Mouse (Mus musculus): ENCODE data around the gene St3gal3. TPM values are rescaled to one million over a fixed set of nuclear protein-coding genes. Genes with fewer than 3 reads are reported as not detected.
A peak's percentile ranks its signal among the peaks of the same experiment; 100 is the strongest.

St3gal3 gene
- total RNA-seq, 2 experiments from 2014 or later, result 37.4 to 40.5 TPM

GRCm38 (mm10) chr4:118092784-118093457, 41.8 kb downstream of the St3gal3 start:
- DNase-seq (ENCODE audit: low spot score in 2 of 2), result no peak

- no peak for DNase-seq (ENCODE audit: low spot score in 2 of 2)
Measured at GRCm38 (mm10) chr4:118090449-118090848, 44.3 kb downstream of the St3gal3 start.

DNA sequence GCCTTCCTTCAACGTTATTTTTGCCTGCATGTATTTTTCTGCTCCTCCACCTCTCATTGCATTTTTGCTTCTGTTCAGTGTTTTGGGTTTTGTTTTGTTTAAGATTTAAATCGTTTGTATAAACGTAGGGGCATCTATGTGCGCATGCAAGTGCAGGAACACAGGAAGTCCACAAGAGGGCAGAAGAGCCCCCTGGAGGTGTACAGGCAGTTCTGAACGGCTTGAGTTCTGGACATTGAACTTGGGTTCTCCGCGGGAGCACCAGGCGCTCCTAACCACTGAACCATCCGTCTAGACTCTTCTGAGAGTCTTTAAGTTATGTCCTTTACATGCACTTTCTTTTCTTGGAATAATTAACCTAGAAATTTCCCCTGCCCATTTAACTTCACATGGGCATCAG, 44.8 kb downstream of the St3gal3 start:
- DNase-seq (ENCODE audit: low spot score in 2 of 2), result peak; percentile 30 to 33

DNA sequence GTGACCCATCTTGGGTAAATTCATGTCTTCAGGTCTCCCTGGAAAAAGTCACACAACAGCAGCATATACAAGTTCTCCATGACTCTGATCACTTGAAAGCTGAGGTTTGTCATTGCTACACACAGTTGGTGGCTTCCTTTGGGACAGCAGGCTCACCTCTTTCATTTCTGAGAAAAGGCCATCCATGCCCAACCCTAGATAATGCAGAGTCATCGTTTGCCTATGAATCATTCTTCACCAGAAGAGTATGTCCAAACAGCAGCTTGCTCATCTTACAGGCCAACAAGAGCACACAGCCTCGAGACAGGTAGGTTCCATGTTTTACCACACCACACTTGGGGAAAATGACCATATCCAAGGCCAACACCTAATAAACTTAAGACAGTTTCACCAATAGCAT, 45.9 kb downstream of the St3gal3 start:
- DNase-seq (ENCODE audit: low spot score in 2 of 2), result no peak

DNA sequence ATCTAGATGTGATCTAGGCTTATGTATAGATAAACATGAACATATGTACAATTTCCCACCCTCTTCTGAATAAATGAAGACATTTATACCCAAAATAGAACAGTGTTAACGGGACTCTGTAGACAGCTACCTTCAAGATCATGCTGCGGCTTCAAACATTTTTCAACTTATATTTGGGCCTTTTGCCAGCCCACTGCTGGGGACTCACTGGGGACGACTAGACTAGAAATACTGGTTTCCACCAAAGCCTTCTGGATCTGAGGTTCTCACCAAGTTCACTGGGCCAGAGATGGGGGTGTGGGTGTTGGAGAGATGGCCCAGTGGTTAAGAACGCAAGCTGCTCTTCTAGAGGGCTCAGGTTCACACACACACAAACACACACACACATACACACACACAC, 49.7 kb downstream of the St3gal3 start:
- no peak for DNase-seq (ENCODE audit: low spot score in 2 of 2)

DNA sequence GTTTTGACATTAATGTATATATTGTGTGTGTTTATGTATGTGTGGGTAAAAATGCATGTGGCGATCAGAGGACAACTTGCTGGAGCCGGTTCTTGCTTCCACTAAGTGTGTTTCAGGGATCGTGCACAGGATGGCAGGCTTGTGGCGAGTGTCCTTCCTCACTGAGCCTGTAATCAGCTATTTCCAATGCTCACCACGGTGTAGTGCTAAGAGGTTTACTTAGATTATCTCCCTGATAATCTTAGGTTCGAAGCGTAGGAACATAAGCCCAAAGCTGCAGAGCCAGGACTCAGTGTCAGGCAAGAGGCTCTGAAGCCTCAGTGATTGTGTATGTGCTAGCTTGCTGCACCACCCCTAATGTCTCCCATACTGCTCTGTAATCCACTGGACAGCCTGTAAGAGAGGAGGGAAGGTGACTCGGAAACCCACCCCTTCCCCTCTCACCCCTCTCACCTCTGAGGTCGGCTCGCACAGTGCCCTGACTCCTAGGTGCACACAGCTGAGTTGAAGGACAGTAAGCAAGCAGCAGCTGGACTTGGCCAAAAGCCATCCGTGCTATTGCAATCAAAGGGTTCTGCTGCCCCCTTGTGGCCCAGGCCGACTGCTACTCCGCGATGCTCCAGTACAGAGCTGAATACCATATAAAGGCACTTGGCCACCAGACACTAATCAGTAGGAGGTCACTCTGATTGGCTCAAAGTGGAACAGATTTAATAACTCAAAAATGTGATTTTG, 51.3 kb downstream of the St3gal3 start:
- DNase-seq (ENCODE audit: low spot score in 2 of 2), result peak; percentile 97 to 98

GRCm38 (mm10) chr4:118081608-118082331, 52.9 kb downstream of the St3gal3 start:
- no peak for DNase-seq (ENCODE audit: low spot score in 2 of 2)

- no peak for DNase-seq (ENCODE audit: low spot score in 2 of 2)
Measured at GRCm38 (mm10) chr4:118080481-118080880, 54.2 kb downstream of the St3gal3 start.

DNA sequence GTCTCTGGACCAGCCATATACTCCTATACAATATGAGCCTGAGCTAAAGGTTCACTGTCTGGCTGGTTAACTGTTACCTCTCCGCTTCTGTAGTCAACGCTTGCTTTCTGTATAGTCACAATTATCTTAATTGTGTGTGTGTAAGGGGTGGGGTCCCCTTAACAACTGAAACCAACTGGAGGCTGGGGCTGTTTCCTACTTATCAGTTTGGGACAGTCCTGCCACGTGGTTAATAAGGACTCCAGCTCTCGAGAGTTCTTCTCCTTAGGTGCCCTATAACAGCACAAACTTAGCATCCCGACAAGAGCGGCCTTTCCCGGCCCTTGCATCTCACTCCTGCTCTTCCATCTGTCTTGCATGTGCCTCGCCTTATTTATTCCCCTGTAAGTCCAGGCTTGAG, 55.5 kb downstream of the St3gal3 start:
- no peak for DNase-seq (ENCODE audit: low spot score in 2 of 2)

- DNase-seq (ENCODE audit: low spot score in 2 of 2), result no peak
Measured at GRCm38 (mm10) chr4:118078576-118078975, 56.1 kb downstream of the St3gal3 start.

- no peak for DNase-seq (ENCODE audit: low spot score in 2 of 2)
Measured at GRCm38 (mm10) chr4:118077293-118077752, 57.4 kb downstream of the St3gal3 start.

GRCm38 (mm10) chr4:118076648-118077047, 58.1 kb downstream of the St3gal3 start:
- no peak for DNase-seq (ENCODE audit: low spot score in 2 of 2)

DNA sequence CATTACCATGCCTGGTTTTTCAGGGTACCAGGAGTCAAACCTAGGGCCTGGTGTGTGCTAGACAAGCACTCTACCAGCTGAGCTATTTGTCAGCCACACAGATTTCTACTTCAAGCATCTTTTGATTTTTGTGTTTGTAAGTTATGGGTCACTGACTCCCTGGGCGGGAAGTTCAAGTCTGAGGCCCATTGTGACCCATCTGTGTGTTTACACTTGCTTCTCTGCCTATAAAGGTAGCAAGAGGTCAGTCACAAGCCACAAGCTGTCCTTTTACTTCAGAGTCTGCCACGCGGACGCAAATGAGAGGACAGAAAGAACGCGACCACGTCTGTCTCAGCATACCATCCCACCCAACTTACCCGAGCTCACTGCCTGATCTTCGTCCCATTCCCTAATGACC, 59.4 kb downstream of the St3gal3 start:
- no peak for DNase-seq (ENCODE audit: low spot score in 2 of 2)

- DNase-seq (ENCODE audit: low spot score in 2 of 2), result no peak
Measured at GRCm38 (mm10) chr4:118074236-118074635, 60.5 kb downstream of the St3gal3 start.

- no peak for DNase-seq (ENCODE audit: low spot score in 2 of 2)
Measured at GRCm38 (mm10) chr4:118073128-118073527, 61.6 kb downstream of the St3gal3 start.

- no peak for DNase-seq (ENCODE audit: low spot score in 2 of 2)
Measured at GRCm38 (mm10) chr4:118071891-118072290, 62.8 kb downstream of the St3gal3 start.

DNA sequence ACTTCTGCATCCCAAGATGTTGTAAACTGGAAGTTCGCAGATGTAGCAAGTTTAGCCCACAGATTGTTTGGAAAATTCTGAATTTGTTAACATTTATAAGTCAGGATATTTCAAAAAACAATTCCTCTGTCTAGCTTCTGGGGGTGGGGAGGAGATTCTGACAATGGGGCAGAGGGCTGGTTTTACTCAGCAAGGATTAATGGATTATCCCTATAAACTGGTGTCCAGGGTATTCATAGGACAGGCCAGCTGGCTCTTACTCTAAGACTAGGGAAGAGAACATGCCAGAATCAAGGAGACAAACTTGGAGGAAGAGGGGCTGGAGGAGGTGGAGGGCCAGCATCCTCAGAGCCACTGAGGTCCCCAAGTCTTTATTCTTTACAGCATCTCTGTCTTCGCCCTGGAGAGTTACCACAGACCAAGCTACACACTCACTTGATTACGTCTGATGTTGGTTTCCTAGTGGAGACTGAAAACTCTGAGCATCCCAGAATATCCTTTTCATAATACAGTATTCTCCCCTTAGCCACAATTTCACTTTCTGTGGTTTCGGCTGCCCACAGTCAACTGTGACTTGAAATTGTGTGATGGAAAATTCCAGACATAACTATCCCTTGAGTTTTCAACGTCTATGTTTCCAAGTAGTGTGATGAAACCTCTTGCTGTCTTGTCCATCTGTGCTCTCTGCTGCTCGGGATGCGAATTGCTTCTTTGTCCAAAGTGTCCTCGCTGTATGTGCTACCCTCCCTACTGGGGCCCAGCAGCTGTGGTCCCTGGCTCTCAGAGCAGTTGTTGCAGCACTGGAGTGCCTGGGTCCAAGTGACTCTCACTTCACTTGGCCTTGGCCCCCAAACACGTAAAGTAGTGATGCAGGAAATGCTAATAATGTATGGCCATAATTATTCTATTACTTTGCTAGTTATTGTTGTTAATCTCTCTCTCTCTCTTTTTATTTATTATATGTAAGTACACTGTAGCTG, 64.2 kb downstream of the St3gal3 start:
- no peak for DNase-seq (ENCODE audit: low spot score in 2 of 2)

DNA sequence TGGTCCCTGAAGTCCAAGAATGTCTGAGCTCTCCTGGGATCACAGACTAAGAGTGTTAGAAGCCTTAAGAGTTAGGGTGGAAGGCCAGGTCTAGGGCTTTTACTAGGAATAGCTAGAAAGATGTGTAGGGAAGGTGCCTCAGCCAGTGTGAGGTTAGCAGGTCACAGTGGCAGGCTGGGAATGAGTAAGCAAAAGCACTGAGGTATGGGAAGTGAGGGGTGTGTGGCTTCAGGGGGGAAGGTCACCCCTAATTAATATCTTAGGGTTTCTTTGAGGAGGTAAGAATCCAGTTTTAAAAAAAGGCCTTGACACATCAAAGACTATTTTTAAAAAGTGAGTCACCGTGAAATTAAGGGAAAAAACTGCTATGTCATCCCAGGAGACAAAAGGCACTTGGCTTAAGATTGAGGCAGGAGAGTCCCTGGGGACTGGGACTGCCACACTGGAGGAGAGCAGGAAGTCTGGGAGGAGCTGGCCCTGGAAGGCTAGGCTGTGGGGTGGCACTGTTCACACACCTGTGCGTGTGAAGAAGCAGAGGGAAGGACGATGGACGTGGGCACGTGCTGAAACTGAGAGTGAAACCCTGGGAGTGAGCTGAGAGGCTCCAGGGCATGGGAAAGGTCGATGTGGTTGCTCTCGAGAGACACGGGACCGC, 72.8 kb downstream of the St3gal3 start:
- no peak for DNase-seq (ENCODE audit: low spot score in 2 of 2)

DNA sequence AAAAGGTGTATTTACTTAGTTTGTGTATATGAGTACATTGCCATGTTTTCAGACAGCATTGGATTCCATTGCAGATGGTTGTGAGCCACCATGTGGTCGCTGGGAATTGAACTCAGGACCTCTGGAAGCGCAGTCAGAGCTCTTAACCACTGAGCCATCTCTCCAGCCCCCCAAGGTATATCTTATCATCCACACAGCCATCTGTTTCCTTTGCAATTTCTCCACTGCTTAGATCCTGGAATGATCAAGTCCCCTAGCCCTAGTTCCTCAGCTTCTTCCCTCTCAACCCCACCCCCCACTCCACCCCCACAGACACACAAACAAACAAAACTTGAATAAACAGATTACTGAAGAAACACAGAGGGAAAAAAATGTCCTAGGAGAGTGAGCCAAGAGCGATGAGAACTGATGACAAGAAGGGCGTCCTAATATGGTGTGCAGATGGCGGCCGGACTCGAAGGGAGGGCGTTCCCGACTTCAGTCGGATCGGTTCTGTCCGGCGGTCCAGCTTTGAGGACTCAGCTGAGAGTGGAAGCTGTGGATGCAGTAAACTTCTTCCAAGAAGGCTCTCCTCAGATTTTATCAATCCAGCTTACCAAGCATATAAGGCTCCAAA, 73.7 kb downstream of the St3gal3 start:
- no peak for DNase-seq (ENCODE audit: low spot score in 2 of 2)
